Mouse (Mus musculus) yolk sac, embryonic 10.5 days (tissue): ENCODE data around the gene Lhfpl2.

ENCODE experiments used
- DNase-seq: peaks from one replicate; pipeline ENCODE4 v3.0.0-alpha.2; 2017; ENCODE audit warnings: low spot score

Lhfpl2 gene

DNA sequence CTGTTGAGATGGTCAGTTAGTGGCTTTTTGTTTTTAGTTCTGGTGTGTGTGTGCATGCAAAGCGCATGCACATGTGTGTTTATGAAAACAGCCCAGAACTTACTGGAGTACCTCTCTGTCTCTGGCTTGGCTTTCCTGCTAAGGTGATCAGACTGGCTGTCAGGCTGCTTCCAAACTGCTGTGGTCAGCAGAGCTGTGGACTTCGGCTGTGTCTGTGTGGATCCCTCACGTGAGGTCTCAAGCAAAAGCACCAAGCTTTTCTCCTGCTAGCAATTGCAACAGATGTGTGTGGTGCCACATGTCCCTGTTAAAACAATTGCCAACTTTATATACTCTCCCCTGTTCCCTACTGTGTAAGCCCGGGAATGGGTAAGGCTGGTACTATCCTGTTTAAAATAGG lies 82.8 kb downstream of the Lhfpl2 start:
- peak; percentile 68 for DNase-seq

- DNase-seq = peak; percentile 44
Observed at GRCm38 (mm10) chr13:94143063-94143652, 85.6 kb downstream of the Lhfpl2 start.

DNA sequence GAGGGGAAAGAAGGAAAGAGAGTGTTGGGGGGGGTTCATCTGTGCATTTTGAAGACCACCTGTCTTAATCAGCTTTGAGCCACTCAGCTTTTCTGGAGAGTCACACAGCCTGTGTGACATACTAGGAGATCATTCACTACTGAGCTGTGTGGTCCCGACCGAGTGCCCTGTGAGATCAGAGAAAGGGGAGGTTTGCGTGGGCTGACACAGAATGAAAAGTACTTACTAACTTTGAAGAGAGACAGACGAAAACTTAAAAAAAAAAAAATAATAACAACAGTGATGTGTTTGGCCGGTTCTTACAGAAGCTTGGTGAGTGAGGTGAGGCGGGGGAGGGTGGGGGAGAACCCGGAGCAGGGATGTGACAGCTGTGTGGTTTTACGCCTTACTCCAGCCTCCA lies 86.9 kb downstream of the Lhfpl2 start:
- DNase-seq = no peak

GRCm38 (mm10) chr13:94147257-94147656 lies 89.7 kb downstream of the Lhfpl2 start:
- DNase-seq = no peak

GRCm38 (mm10) chr13:94149006-94149405 lies 91.4 kb downstream of the Lhfpl2 start:
- no peak for DNase-seq

- no peak for DNase-seq
Observed at GRCm38 (mm10) chr13:94149781-94150180, 92.2 kb downstream of the Lhfpl2 start.

DNA sequence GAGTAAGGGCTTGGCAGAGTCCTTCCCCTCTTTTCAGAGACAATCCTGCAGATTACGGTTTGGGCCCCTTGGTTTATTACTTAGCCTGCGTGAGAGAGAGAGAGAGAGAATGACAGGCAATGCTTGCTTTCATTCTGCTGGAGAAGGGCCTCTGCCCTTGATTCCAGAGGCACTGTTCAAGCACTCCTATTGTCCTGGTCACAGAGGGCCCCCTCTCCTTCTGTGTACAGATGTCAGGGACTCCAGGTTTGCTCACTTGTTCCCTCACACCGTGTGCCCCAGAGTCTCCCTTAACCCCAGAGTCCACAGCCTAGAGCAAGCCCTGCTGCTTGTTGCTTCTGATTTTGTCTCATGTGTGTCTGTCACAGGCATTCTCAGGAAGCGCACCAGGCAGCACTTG lies 93.7 kb downstream of the Lhfpl2 start:
- DNase-seq = no peak

GRCm38 (mm10) chr13:94152836-94153235 lies 95.2 kb downstream of the Lhfpl2 start:
- no peak for DNase-seq

DNA sequence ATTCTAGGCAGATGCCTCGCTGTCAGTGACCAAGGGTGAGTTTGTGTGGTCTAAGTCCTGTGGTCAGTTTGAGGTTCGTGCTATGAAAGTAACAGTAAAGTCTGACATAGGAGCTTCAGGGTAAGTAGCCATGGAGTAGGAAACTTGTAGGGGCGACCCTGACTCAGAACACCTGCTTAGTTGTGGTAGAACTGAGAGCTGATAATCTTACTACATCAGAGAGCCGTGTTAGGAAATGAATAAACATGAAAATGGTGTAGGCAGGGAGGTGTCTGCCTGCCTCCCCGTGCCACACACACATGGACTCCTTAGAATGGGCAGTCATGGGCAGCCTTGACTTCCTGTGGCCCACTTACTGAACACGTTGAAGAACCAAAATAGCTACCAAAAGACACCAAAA lies 96.1 kb downstream of the Lhfpl2 start:
- DNase-seq = no peak

- no peak for DNase-seq
Observed at GRCm38 (mm10) chr13:94154512-94155296, 97.1 kb downstream of the Lhfpl2 start.

- DNase-seq = no peak
Observed at GRCm38 (mm10) chr13:94155657-94156429, 98.2 kb downstream of the Lhfpl2 start.

DNA sequence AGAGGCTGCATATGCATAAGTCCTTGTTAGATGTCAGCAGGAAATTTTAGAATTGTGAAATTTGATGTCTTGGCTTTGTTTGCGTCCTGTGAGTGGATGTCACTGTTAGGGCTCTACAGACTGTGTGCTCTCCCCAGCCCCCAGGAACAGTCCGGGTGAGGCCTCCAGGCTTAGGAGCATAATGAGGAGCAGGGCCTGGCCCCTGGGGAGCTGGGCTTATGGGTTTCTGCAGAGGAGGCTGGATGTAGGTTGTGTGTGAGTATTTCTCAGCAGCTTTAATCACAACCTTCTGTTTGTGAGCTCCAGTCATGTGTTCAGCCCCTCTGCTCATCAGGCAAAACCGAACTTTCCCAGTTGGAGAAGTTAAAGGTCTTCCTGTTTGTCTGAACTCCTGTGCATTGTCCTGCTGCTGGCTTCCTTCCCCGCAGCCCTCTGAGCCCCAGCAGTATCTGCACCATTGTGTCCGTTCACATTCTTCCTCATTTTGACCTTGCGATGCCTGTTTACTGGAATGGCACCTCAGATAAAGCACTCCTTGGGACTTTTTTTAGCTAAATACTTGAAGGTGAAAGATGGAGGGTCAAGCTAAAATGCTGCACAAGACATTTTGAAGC lies 101.4 kb downstream of the Lhfpl2 start:
- DNase-seq = no peak

DNA sequence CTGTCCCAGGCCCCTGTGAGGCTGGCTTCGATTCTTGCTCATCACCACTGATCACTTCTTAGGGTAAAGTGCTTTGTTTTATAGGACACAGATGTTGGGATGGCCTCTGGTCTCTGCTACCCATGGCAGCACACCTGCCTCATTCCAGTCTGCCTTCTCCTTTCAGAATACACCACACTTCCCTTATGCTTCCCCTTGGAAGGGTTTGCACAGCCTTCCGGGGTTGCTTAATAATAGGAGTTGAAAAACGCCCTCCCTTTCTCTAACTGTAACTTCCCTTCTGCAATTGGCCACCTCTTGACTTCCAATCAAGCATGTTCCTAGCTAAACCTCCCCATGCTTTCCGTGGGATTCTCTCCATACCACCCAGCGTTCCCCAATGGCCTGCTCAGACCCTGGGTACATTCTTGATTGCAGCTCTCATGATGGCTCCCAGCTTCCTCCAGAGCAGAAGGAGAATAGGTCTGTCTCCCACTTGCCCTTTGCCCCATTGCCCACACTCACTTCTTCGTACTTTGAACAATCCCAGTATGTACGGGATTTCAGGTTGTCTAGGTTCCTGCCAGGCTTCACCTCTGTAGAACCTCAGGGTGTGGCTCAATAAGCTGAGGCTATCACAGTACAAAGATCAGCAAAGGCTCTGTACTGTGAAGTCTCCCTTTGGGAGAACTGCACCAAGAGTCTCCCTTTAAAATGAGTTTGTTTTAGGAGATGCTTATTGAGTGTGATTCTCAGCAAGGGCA lies 102.1 kb downstream of the Lhfpl2 start:
- peak; percentile 68 for DNase-seq

- DNase-seq = no peak
Observed at GRCm38 (mm10) chr13:94164501-94164900, 106.9 kb downstream of the Lhfpl2 start.

DNA sequence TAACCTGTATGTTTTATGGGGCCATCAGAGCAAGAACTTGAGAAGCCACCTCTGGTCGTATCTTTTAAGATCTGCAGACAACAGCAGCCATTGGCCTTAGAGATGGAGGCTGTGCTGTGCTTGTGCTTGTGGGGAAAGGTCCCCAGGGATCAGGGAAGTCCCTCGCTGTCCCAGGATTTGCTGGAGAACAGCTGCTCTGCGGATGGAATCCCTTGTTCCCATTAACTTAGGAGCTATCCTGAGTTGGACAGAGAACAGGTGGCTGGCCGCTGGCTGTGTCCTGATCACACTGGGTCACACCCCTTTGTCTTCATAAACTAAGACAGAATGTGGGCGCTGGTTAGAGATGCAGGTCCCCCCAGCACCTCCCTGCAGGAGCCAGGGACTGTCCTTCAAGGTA lies 110.7 kb downstream of the Lhfpl2 start:
- no peak for DNase-seq

GRCm38 (mm10) chr13:94169325-94169916 lies 111.8 kb downstream of the Lhfpl2 start:
- DNase-seq = no peak

- DNase-seq = no peak
Observed at GRCm38 (mm10) chr13:94171612-94172011, 114.0 kb downstream of the Lhfpl2 start.

GRCm38 (mm10) chr13:94172533-94173310 lies 115.1 kb downstream of the Lhfpl2 start:
- no peak for DNase-seq

- DNase-seq = peak; percentile 66
Observed at GRCm38 (mm10) chr13:94173633-94174576, 116.3 kb downstream of the Lhfpl2 start.
